Mouse (Mus musculus) G1E (cell line): ENCODE results near the gene Mfsd4a.

Source experiments
- CTCF ChIP-seq: IDR thresholded peaks from 2 replicates; pipeline ENCODE4 v1.5.1; 2012; ENCODE audit warnings: low read depth, low read length, inconsistent platforms, mixed read lengths
- GATA2 ChIP-seq: IDR thresholded peaks from 2 replicates; pipeline ENCODE4 v1.6.1; 2012; ENCODE audit warnings: low read depth, low read length, inconsistent platforms, borderline replicate concordance

GRCm38 (mm10) chr1:132095356-132096004, 27.6 kb upstream of the Mfsd4a start:
- TF ChIP-seq CTCF (no peak), GATA2 (no peak)
